In the genomic region with DNA sequence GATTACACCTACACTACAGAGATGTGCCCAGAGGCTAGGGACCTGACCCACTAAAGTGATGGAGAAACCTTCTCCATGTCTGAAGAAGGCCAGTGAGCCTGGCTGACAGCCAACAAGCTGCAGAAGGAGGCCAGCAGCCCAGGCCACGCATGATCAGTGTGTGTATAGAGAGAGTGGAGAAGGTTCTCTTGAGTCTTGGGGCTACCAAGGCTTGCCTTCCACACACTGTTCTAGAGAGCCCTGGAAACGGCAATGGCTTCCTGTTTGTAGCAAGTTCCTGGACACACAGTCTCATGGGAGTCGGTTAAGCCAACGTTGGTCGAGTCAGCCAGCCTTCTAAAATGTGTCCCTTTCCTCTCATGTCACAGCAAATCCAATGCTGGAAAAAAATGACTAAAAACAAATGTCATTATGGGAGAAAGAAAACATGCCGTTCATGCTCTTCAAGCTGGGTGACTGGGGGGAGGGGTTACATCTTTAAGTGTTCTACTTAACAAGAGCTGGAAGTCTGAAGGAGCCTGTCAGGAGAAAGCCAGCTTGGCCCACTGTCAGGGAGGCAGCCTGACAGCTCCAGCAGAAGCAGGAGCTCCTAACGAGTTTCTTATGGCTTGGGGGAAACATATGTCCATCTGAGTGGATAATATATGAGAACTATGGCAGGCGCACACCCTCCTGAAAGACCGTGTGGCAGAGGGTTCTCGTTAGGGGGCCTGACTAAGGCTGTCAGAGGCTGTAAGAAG, we compare ENCODE assay signal across 8 mouse cellular contexts.
DNase-seq lines count a peak whose midpoint lies in the region; ATAC-seq lines count a peak whose summit lies in the region.

No protein-coding gene starts in this region.

- H3K4me2 ChIP-seq in forebrain, embryonic 11.5 days (ENCODE audit: low read depth, low read length, severe bottlenecking), result no peak overlapping the region

- H3K27me3 ChIP-seq in forebrain, embryonic 10.5 days (ENCODE audit: poor library complexity, severe bottlenecking), result peaks cover 71% of the 10 kb centered on the region
- H3K27me3 ChIP-seq in forebrain, embryonic 11.5 days (ENCODE audit: control insufficient read depth, insufficient read depth, low read length), result no peaks in the 10 kb centered on the region; the same call in 1 of the 2 replicates

- 0 out of 2 replicates have a peak overlapping the region, but pooled peaks have one; percentile 40 for H3K27ac ChIP-seq in forebrain, embryonic 10.5 days
- H3K27ac ChIP-seq in forebrain, embryonic 11.5 days (ENCODE audit: low read depth, low read length), result no peak overlapping the region

- ATAC-seq in forebrain, embryonic 11.5 days (replicated peaks; ENCODE audit: low FRiP score), result no peak
- ATAC-seq in monocyte, adult 5-6 weeks (replicated peaks; ENCODE audit: insufficient number of reproducible peaks, low FRiP score, low TSS enrichment, poor library complexity, severe bottlenecking), result no peak
- no peak for ATAC-seq in activated CD4-positive, CD25-positive, alpha-beta regulatory T cell, adult 4 months

- no peaks in the 10 kb centered on the region for H3K36me3 ChIP-seq in forebrain, embryonic 10.5 days (replicated peaks)
- H3K36me3 ChIP-seq in forebrain, embryonic 11.5 days (ENCODE audit: control insufficient read depth, insufficient read depth, low read length), result no peaks in the 10 kb centered on the region

- 70% methylated on average over 10 of the region's 10 CpGs for WGBS in forebrain, embryonic 10.5 days
- WGBS in forebrain, embryonic 11.5 days, result 56% methylated on average over 10 of the region's 10 CpGs

- H3K9me3 ChIP-seq in forebrain, embryonic 10.5 days, result no peaks in the 10 kb centered on the region
- no peaks in the 10 kb centered on the region for H3K9me3 ChIP-seq in forebrain, embryonic 11.5 days (ENCODE audit: control insufficient read depth, low read length)

- H3K9ac ChIP-seq in forebrain, embryonic 11.5 days (ENCODE audit: low read length), result no peak overlapping the region

- DNase-seq in forebrain, embryonic 10.5 days (ENCODE audit: extremely low spot score, low spot score), result no peak
- DNase-seq in forebrain, embryonic 11.5 days (ENCODE audit: low spot score), result no peak
- DNase-seq in adipocyte (ENCODE audit: low spot score), result peak; percentile 34
- peak; percentile 70 for DNase-seq in heart, adult 8-10 months (ENCODE audit: low spot score)
- DNase-seq in kidney, postnatal 10 days, result peak; percentile 59
- no peak for DNase-seq in thymus, postnatal 10 days (ENCODE audit: low spot score in 2 of 2)

- no peak overlapping the region for H3K4me3 ChIP-seq in forebrain, embryonic 10.5 days
- no peak overlapping the region for H3K4me3 ChIP-seq in forebrain, embryonic 11.5 days (ENCODE audit: low read depth, low read length)

- peaks cover 41% of the 10 kb centered on the region for H3K4me1 ChIP-seq in forebrain, embryonic 10.5 days
- peaks cover 17% of the 10 kb centered on the region for H3K4me1 ChIP-seq in forebrain, embryonic 11.5 days (replicated peaks; ENCODE audit: control insufficient read depth, insufficient read depth, low read length)

Comparison
In these comparisons a context has a peak if more than half of its experiments do, and no peak if none do; other contexts are left out.
1. DNase-seq: peak in adipocyte (single experiment), heart, adult 8-10 months (single experiment) and kidney, postnatal 10 days (single experiment); none in forebrain, embryonic 10.5 days (single experiment), forebrain, embryonic 11.5 days (single experiment) and thymus, postnatal 10 days (0 of 2).